Mouse (Mus musculus) lung, adult 2 months (tissue): ENCODE measurements around the gene Apoc2.

Source experiments
- CTCF ChIP-seq: fragments of 200-500 bp; IDR thresholded peaks from 2 replicates; pipeline ENCODE4 v1.5.1; 2011; ENCODE audit warnings: mild to moderate bottlenecking, low read length, control low read depth; ENCODE audit not compliant: insufficient read depth
- POLR2A ChIP-seq: fragments of 200-500 bp; IDR thresholded peaks from 2 replicates; pipeline ENCODE4 v1.6.1; 2011; ENCODE audit warnings: low read depth, mild to moderate bottlenecking, control low read depth, low read length, borderline replicate concordance; ENCODE audit errors: extremely low read depth

DNA sequence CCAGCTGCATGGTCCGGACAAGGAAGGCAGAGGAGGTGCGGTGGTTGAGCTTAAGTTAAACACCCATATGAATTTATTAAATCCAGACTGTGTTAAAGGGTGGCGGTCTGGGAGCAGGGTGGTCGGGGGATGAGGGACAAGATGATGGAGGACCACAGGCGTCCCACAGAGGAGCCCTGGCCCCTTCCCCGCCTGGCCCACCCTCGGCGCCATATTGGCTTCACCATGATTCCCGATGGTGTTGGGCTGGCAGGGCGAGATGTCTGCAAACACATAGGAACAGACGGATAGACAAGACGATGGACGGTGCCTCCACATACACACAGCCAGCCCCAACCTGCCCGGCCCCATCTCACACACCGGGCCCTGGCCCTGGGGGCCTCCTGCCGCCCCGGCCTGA, 44.5 kb downstream of the Apoc2 start:
- TF ChIP-seq CTCF: no peak
- TF ChIP-seq POLR2A: no peak
